ENCODE assay signal across 12 mouse cellular contexts in genomic region chr4:119903806-119904205, GRCm38 (mm10).
DNase-seq lines count a peak whose midpoint lies in the region; ATAC-seq and TF ChIP-seq lines count a peak whose summit lies in the region.
"Had no signal": no experiment of that assay in that cellular context is flagged by ENCODE, and none has a peak within 500 bp of the region (broad histone marks: within the 10 kb centered on the region; RNA-seq: fewer than 3 reads in every experiment).

No protein-coding gene starts in this region.

- peak; percentile 39 for DNase-seq in hindbrain, embryonic 11.5 days (ENCODE audit: low spot score)
- peak; percentile 48 for DNase-seq in thymus, postnatal 4 days
- DNase-seq in thymus, postnatal 36 days = no peak
- DNase-seq in embryonic facial prominence, embryonic 14.5 days (ENCODE audit: low spot score) = peak; percentile 87
- DNase-seq in stomach, postnatal 0 days (ENCODE audit: low spot score) = peak; percentile 55
- DNase-seq in cerebellum, postnatal 4 days (ENCODE audit: low spot score in 2 of 2) = no peak
- DNase-seq in spleen, postnatal 4 days (ENCODE audit: low spot score in 2 of 2) = no peak
- DNase-seq: thymus, postnatal 25 days had no signal

- H3K4me3 ChIP-seq in hindbrain, embryonic 11.5 days (ENCODE audit: low read depth, low read length) = no peak overlapping the region
- no peak overlapping the region for H3K4me3 ChIP-seq in hindbrain, embryonic 12.5 days
- no peak overlapping the region for H3K4me3 ChIP-seq in embryonic facial prominence, embryonic 14.5 days (ENCODE audit: low read depth, low read length)
- no peak overlapping the region for H3K4me3 ChIP-seq in stomach, postnatal 0 days (ENCODE audit: low read depth, low read length)
- H3K4me3 ChIP-seq: embryonic facial prominence, embryonic 13.5 days; heart, embryonic 15.5 days; limb, embryonic 15.5 days had no signal

- H3K36me3 ChIP-seq in hindbrain, embryonic 11.5 days (ENCODE audit: control insufficient read depth, insufficient read depth, low read length) = no peaks in the 10 kb centered on the region
- H3K36me3 ChIP-seq in hindbrain, embryonic 12.5 days = no peaks in the 10 kb centered on the region
- no peaks in the 10 kb centered on the region for H3K36me3 ChIP-seq in embryonic facial prominence, embryonic 14.5 days (ENCODE audit: control insufficient read depth, insufficient read depth, low read length)
- no peaks in the 10 kb centered on the region for H3K36me3 ChIP-seq in stomach, postnatal 0 days (ENCODE audit: control insufficient read depth, insufficient read depth, low read length)
- H3K36me3 ChIP-seq: embryonic facial prominence, embryonic 13.5 days; heart, embryonic 15.5 days; limb, embryonic 15.5 days had no signal

- ATAC-seq in hindbrain, embryonic 11.5 days (ENCODE audit: low FRiP score) = no peak
- no peak for ATAC-seq in hindbrain, embryonic 12.5 days (ENCODE audit: low FRiP score)
- ATAC-seq in embryonic facial prominence, embryonic 14.5 days (ENCODE audit: low read depth) = no peak
- no peak for ATAC-seq in stomach, postnatal 0 days (ENCODE audit: low FRiP score, low TSS enrichment)

- H3K4me2 ChIP-seq in hindbrain, embryonic 11.5 days (replicated peaks; ENCODE audit: low read depth, low read length) = no peak overlapping the region
- H3K4me2 ChIP-seq in hindbrain, embryonic 12.5 days (replicated peaks) = no peak overlapping the region
- H3K4me2 ChIP-seq in embryonic facial prominence, embryonic 14.5 days (ENCODE audit: low read depth, low read length) = no peak overlapping the region
- H3K4me2 ChIP-seq in stomach, postnatal 0 days (replicated peaks; ENCODE audit: low read depth) = no peak overlapping the region
- H3K4me2 ChIP-seq: embryonic facial prominence, embryonic 13.5 days; heart, embryonic 15.5 days; limb, embryonic 15.5 days had no signal

- H3K27me3 ChIP-seq in hindbrain, embryonic 11.5 days (ENCODE audit: control insufficient read depth, insufficient read depth, low read length) = no peaks in the 10 kb centered on the region
- H3K27me3 ChIP-seq in hindbrain, embryonic 12.5 days = no peaks in the 10 kb centered on the region
- H3K27me3 ChIP-seq in embryonic facial prominence, embryonic 14.5 days (replicated peaks; ENCODE audit: control insufficient read depth, insufficient read depth, low read length) = no peaks in the 10 kb centered on the region
- H3K27me3 ChIP-seq in stomach, postnatal 0 days (ENCODE audit: control insufficient read depth, insufficient read depth, low read length) = no peaks in the 10 kb centered on the region
- H3K27me3 ChIP-seq: embryonic facial prominence, embryonic 13.5 days; heart, embryonic 15.5 days; limb, embryonic 15.5 days had no signal

- no peak for TF ChIP-seq CTCF in stomach, postnatal 0 days (IDR thresholded peaks at IDR 0.05; ENCODE audit: low read depth)

- H3K9ac ChIP-seq in hindbrain, embryonic 11.5 days (ENCODE audit: low read depth, low read length) = no peak overlapping the region
- no peak overlapping the region for H3K9ac ChIP-seq in hindbrain, embryonic 12.5 days
- no peak overlapping the region for H3K9ac ChIP-seq in embryonic facial prominence, embryonic 14.5 days (ENCODE audit: low read depth, low read length)
- no peak overlapping the region for H3K9ac ChIP-seq in stomach, postnatal 0 days (ENCODE audit: low read length)
- H3K9ac ChIP-seq: embryonic facial prominence, embryonic 13.5 days; heart, embryonic 15.5 days; limb, embryonic 15.5 days had no signal

- no peaks in the 10 kb centered on the region for H3K4me1 ChIP-seq in hindbrain, embryonic 11.5 days (replicated peaks; ENCODE audit: control insufficient read depth, insufficient read depth, low read length)
- peaks cover 17% of the 10 kb centered on the region for H3K4me1 ChIP-seq in hindbrain, embryonic 12.5 days
- no peaks in the 10 kb centered on the region for H3K4me1 ChIP-seq in embryonic facial prominence, embryonic 14.5 days (ENCODE audit: control insufficient read depth, insufficient read depth, low read length)
- no peaks in the 10 kb centered on the region for H3K4me1 ChIP-seq in stomach, postnatal 0 days (replicated peaks; ENCODE audit: control insufficient read depth, insufficient read depth)
- H3K4me1 ChIP-seq: embryonic facial prominence, embryonic 13.5 days; limb, embryonic 15.5 days had no signal

- TF ChIP-seq EP300 in stomach, postnatal 0 days (optimal IDR thresholded peaks at IDR 0.05) = no peak

- no peaks in the 10 kb centered on the region for H3K9me3 ChIP-seq in hindbrain, embryonic 11.5 days (ENCODE audit: control insufficient read depth, low read length)
- H3K9me3 ChIP-seq in hindbrain, embryonic 12.5 days (replicated peaks) = no peaks in the 10 kb centered on the region
- H3K9me3 ChIP-seq in embryonic facial prominence, embryonic 14.5 days (ENCODE audit: control insufficient read depth, low read length) = no peaks in the 10 kb centered on the region
- H3K9me3 ChIP-seq in stomach, postnatal 0 days (ENCODE audit: control insufficient read depth, low read length) = no peaks in the 10 kb centered on the region
- H3K9me3 ChIP-seq: embryonic facial prominence, embryonic 13.5 days; heart, embryonic 15.5 days; limb, embryonic 15.5 days had no signal

- no peak overlapping the region for H3K27ac ChIP-seq in hindbrain, embryonic 11.5 days (ENCODE audit: low read depth, low read length)
- no peak overlapping the region for H3K27ac ChIP-seq in hindbrain, embryonic 12.5 days
- no peak overlapping the region for H3K27ac ChIP-seq in embryonic facial prominence, embryonic 14.5 days (replicated peaks; ENCODE audit: low read depth, low read length)
- no peak overlapping the region for H3K27ac ChIP-seq in stomach, postnatal 0 days (replicated peaks)
- H3K27ac ChIP-seq: embryonic facial prominence, embryonic 13.5 days; heart, embryonic 15.5 days; limb, embryonic 15.5 days had no signal

- 65% methylated on average over 1 of the region's 1 CpGs for WGBS in hindbrain, embryonic 11.5 days
- 42% methylated on average over 1 of the region's 1 CpGs for WGBS in hindbrain, embryonic 12.5 days
- 44% methylated on average over 1 of the region's 1 CpGs for WGBS in embryonic facial prominence, embryonic 14.5 days
- 31% methylated on average over 1 of the region's 1 CpGs for WGBS in stomach, postnatal 0 days

Comparison
In these comparisons a context has a peak if more than half of its experiments do, and no peak if none do; other contexts are left out.
1. DNase-seq: peak in hindbrain, embryonic 11.5 days (single experiment), thymus, postnatal 4 days (single experiment), embryonic facial prominence, embryonic 14.5 days (single experiment) and stomach, postnatal 0 days (single experiment); none in thymus, postnatal 36 days (0 of 2), cerebellum, postnatal 4 days (0 of 2) and spleen, postnatal 4 days (0 of 2).